Mouse (Mus musculus) cortical plate, adult 2 months (tissue): ENCODE data around the gene St3gal4.

ENCODE experiments used
- CTCF ChIP-seq: fragments of 200-500 bp; IDR thresholded peaks from 2 replicates; pipeline ENCODE4 v1.5.1; 2011; ENCODE audit warnings: mild to moderate bottlenecking, control low read depth, low read length; ENCODE audit not compliant: insufficient read depth; ENCODE audit errors: extremely low read depth
- POLR2A ChIP-seq: fragments of 200-500 bp; IDR thresholded peaks from 2 replicates; pipeline ENCODE4 v1.6.1; 2011; ENCODE audit warnings: mild to moderate bottlenecking, low read length, control low read depth; ENCODE audit not compliant: insufficient read depth; ENCODE audit errors: extremely low read depth

GRCm38 (mm10) chr9:35059881-35060280, 59.2 kb downstream of the St3gal4 start:
- TF ChIP-seq CTCF (no peak), POLR2A (no peak)
